Mouse (Mus musculus) liver, adult 2 months (tissue): ENCODE data around the gene Wfdc6b. TPM values are rescaled to one million over a fixed set of nuclear protein-coding genes. Genes with fewer than 3 reads are reported as not detected.
A peak's percentile ranks its signal among the peaks of the same experiment; 100 is the strongest.
"Not testable (repeated sequence)": the region's sequence is repeated elsewhere in the genome, so short reads cannot be mapped to it uniquely, and the experiment has no call there.

ENCODE experiments used
- DNase-seq: peaks from one replicate; pipeline ENCODE4 v3.0.0-alpha.2; 2011; ENCODE audit warnings: low read depth, low spot score; ENCODE audit errors: extremely low read depth
- H3K27ac ChIP-seq: fragments of 200-500 bp; replicated peaks from 2 replicates; pipeline ENCODE4 v1.5.1; 2012; ENCODE audit warnings: low read depth, mild to moderate bottlenecking, control low read depth, inconsistent platforms, low read length; ENCODE audit not compliant: insufficient read depth
- H3K27me3 ChIP-seq: fragments of 200-500 bp; 2 replicates; pipeline ENCODE4 v1.6.1; 2012; ENCODE audit warnings: mild to moderate bottlenecking, moderate library complexity, low read length, inconsistent platforms; ENCODE audit not compliant: control insufficient read depth, insufficient read depth
- H3K36me3 ChIP-seq: fragments of 200-500 bp; 2 replicates; pipeline ENCODE4 v1.6.1; 2012; ENCODE audit warnings: low read length, inconsistent platforms; ENCODE audit not compliant: control insufficient read depth, insufficient read depth
- H3K4me1 ChIP-seq: fragments of 200-500 bp; 2 replicates; pipeline ENCODE4 v1.6.1; 2011; ENCODE audit warnings: low read length; ENCODE audit not compliant: control insufficient read depth, insufficient read depth
- H3K4me3 ChIP-seq: fragments of 200-500 bp; 2 replicates; pipeline ENCODE4 v1.5.1; 2011; ENCODE audit warnings: low read depth, mild to moderate bottlenecking, control low read depth, low read length, moderate library complexity; ENCODE audit not compliant: insufficient read depth
- H3K79me2 ChIP-seq: fragments of 200-500 bp; 2 replicates; pipeline ENCODE4 v1.6.1; 2012; ENCODE audit warnings: inconsistent platforms, mild to moderate bottlenecking, low read length, moderate library complexity; ENCODE audit not compliant: control insufficient read depth, insufficient read depth
- H3K9ac ChIP-seq: fragments of 200-500 bp; 2 replicates; pipeline ENCODE4 v1.6.1; 2012; ENCODE audit warnings: low read depth, mild to moderate bottlenecking, control low read depth, inconsistent platforms, low read length
- CTCF ChIP-seq: fragments of 200-500 bp; IDR thresholded peaks from 2 replicates; pipeline ENCODE4 v1.5.1; 2011; ENCODE audit warnings: low read depth, low read length, control low read depth
- POLR2A ChIP-seq: fragments of 200-500 bp; IDR thresholded peaks from 2 replicates; pipeline ENCODE4 v1.6.1; 2011; ENCODE audit warnings: low read length, control low read depth; ENCODE audit not compliant: insufficient read depth; ENCODE audit errors: extremely low read depth
- WGBS: fragments of 180-500 bp; shearing (Covaris S2); methylation state at CpG from one replicate; pipeline ENCODE4 v1.1.7; 2018; 5-methylcytosine and 5-hydroxymethylcytosine counted together
- polyA plus RNA-seq: library from polyadenylated mRNA; depleted of rRNA; stranded (reverse); fragments of >200 nt; gene quantifications from 2 replicates; pipeline ENCODE4 v1.2.3, GENCODE M21; 2012; rRNA removed
- total RNA-seq: library from RNA; depleted of rRNA; stranded (reverse); fragments of >200 nt; gene quantifications from 2 replicates; pipeline ENCODE4 v1.2.3, GENCODE M21; 2014; rRNA removed

The Wfdc6b gene
- total RNA-seq, result not detected in 2 replicates
- polyA plus RNA-seq, result not detected in 2 replicates

DNA sequence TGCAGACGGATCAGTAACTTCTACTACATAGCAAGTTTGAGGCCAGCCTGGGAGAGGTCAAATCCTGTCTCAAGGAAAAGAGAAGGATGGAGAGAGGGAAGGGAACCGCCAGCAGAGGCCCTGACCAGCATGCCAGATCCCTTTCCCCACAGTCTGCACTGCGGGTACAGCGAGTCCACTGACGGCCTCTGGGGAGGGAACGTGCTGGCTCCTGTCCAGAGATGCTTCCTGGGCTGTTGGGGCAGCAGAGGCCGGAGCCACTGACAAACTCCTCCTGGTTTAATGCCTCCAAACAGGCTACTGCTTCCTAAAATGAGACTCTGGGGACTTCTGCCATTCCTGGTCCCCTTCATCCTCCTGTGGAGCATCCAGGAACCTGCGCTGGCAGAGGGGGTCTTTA lies at the start of gene Wfdc6b, which contains the start of gene Wfdc8:
Wfdc6b (plus strand) TSS at position 52 of the 400 bp plus-strand sequence.
Wfdc8 (minus strand) TSS at position 156 of the 400 bp plus-strand sequence.
- H3K79me2 ChIP-seq, H3K4me1 ChIP-seq, H3K27me3 ChIP-seq, H3K4me3 ChIP-seq, H3K27ac ChIP-seq, H3K36me3 ChIP-seq, DNase-seq, H3K9ac ChIP-seq: not testable (repeated sequence)
- 58% methylated on average over 8 of the region's 8 CpGs for WGBS

DNA sequence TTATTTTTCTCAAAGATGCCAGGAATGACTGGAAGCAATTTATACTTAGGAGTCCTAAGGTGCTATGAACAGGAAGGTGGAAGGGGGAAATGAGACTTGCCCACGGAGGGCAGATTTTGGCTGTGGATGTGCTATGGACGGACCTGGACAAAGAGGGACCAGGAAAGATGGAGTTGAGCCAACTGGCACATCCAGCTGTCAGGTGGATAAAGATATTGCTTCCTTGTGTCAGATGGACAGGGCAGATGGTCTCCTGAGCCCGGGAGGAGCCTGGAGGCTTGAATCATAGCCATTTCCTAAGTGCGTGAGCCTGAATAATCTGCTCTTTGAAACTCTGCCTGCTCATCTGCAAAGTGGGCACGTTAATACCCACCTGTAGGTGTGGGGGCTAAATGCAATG lies 49.0 kb upstream of the Wfdc6b start:
- DNase-seq, result no peak
- Histone ChIP-seq H3K27ac (no peak overlapping the region), H3K36me3 (no peaks in the 10 kb centered on the region)

DNA sequence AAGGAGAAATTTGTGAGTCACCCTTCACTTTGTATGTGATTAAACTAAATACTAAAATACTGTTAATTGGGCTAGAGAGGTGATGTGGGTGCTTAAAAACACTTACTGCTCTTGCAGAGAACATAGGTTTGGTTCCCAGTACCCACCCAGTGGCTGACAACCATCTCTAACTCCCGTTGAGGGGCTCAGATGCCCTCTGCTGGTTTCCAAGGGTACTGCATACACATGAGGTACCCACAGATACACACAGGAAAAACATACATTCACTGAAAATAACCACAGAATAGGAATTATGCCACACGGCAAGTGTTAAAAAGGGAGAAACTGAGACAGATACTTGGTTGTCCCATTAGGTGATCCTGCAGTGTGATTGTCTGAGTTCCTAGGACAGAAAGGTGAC lies 46.3 kb upstream of the Wfdc6b start:
- Histone ChIP-seq H3K36me3 (no peaks in the 10 kb centered on the region), H3K4me3 (no peak overlapping the region), H3K27ac (no peak overlapping the region), H3K27me3 (no peaks in the 10 kb centered on the region), H3K79me2 (no peaks in the 10 kb centered on the region), H3K9ac (no peak overlapping the region), H3K4me1 (peaks cover 5% of the 10 kb centered on the region)
- WGBS, result 83% methylated on average over 2 of the region's 2 CpGs
- DNase-seq, result no peak
- TF ChIP-seq POLR2A (no peak), CTCF (peak; percentile 7; the same call in 1 of the 2 replicates)

More for the DNA sequence above, 49.0 kb upstream of the Wfdc6b start:
- Histone ChIP-seq H3K9ac (no peak overlapping the region), H3K79me2 (no peaks in the 10 kb centered on the region), H3K4me3 (no peak overlapping the region), H3K27me3 (no peaks in the 10 kb centered on the region), H3K4me1 (peaks cover 5% of the 10 kb centered on the region)
- TF ChIP-seq POLR2A, result no peak
- no peak for TF ChIP-seq CTCF
- WGBS, result 67% methylated on average over 5 of the region's 5 CpGs

GRCm38 (mm10) chr2:164567460-164567859 lies 45.9 kb upstream of the Wfdc6b start:
- no peaks in the 10 kb centered on the region for H3K79me2 ChIP-seq
- 31% methylated on average over 5 of the region's 5 CpGs for WGBS
- TF ChIP-seq CTCF, result no peak
- TF ChIP-seq POLR2A, result no peak

GRCm38 (mm10) chr2:164573359-164573758 lies 40.0 kb upstream of the Wfdc6b start, which contains the start of gene Spint3:
TSS of gene Spint3 (minus strand) at chr2:164573459.
- H3K36me3 ChIP-seq, H3K27me3 ChIP-seq, H3K9ac ChIP-seq, H3K4me1 ChIP-seq, H3K4me3 ChIP-seq, H3K79me2 ChIP-seq, H3K27ac ChIP-seq, DNase-seq: not testable (repeated sequence)
- 87% methylated on average over 6 of the region's 6 CpGs for WGBS

More at GRCm38 (mm10) chr2:164567460-164567859, 45.9 kb upstream of the Wfdc6b start:
- Histone ChIP-seq H3K9ac (no peak overlapping the region), H3K4me3 (no peak overlapping the region), H3K27me3 (no peaks in the 10 kb centered on the region), H3K4me1 (peaks cover 3% of the 10 kb centered on the region; the same call in 1 of the 2 replicates), H3K27ac (no peak overlapping the region), H3K36me3 (no peaks in the 10 kb centered on the region)
- peak; percentile 47 for DNase-seq

GRCm38 (mm10) chr2:164585025-164585725 lies 28.1 kb upstream of the Wfdc6b start, which contains the start of gene Wfdc6a:
TSS of gene Wfdc6a (minus strand) at chr2:164585447.
- not testable (repeated sequence) for H3K9ac ChIP-seq, DNase-seq, H3K27ac ChIP-seq, H3K4me1 ChIP-seq, H3K4me3 ChIP-seq, H3K79me2 ChIP-seq, H3K27me3 ChIP-seq, H3K36me3 ChIP-seq
- WGBS, result 61% methylated on average over 13 of the region's 13 CpGs
